ENCODE assay signal across 7 mouse cellular contexts in genomic region chr17:47394223-47394869, GRCm38 (mm10). TPM values are rescaled to one million over a fixed set of nuclear protein-coding genes. Genes with fewer than 3 reads are reported as not detected.
DNase-seq lines count a peak whose midpoint lies in the region; ATAC-seq and TF ChIP-seq lines count a peak whose summit lies in the region.

No protein-coding gene starts in this region.

- peak overlapping the region; percentile 37 for H3K4me2 ChIP-seq in kidney, embryonic 14.5 days (replicated peaks; ENCODE audit: low read depth, low read length)
- peak overlapping the region; percentile 62 for H3K4me2 ChIP-seq in stomach, postnatal 0 days (replicated peaks; ENCODE audit: low read depth)

- peak overlapping the region; percentile 46 for H3K4me3 ChIP-seq in heart, embryonic 10.5 days
- H3K4me3 ChIP-seq in kidney, embryonic 14.5 days (ENCODE audit: low read length) = peak overlapping the region; percentile 17; the same call in 1 of the 2 replicates
- peak overlapping the region; percentile 95 for H3K4me3 ChIP-seq in megakaryocyte, embryonic 14.5 days (replicated peaks)
- peak overlapping the region; percentile 34; the same call in 1 of the 2 replicates for H3K4me3 ChIP-seq in stomach, postnatal 0 days (ENCODE audit: low read depth, low read length)

- peaks cover 15% of the 10 kb centered on the region for H3K4me1 ChIP-seq in heart, embryonic 10.5 days
- peaks cover 7% of the 10 kb centered on the region; the same call in 1 of the 2 replicates for H3K4me1 ChIP-seq in kidney, embryonic 14.5 days (ENCODE audit: control insufficient read depth, insufficient read depth, low read length)
- peaks cover 22% of the 10 kb centered on the region for H3K4me1 ChIP-seq in megakaryocyte, embryonic 14.5 days
- H3K4me1 ChIP-seq in stomach, postnatal 0 days (replicated peaks; ENCODE audit: control insufficient read depth, insufficient read depth) = peaks cover 2% of the 10 kb centered on the region; the same call in 1 of the 2 replicates

- H3K36me3 ChIP-seq in heart, embryonic 10.5 days = no peaks in the 10 kb centered on the region
- H3K36me3 ChIP-seq in kidney, embryonic 14.5 days (ENCODE audit: control insufficient read depth, insufficient read depth, low read length) = no peaks in the 10 kb centered on the region
- H3K36me3 ChIP-seq in megakaryocyte, embryonic 14.5 days (replicated peaks; ENCODE audit: low read length) = no peaks in the 10 kb centered on the region
- H3K36me3 ChIP-seq in stomach, postnatal 0 days (ENCODE audit: control insufficient read depth, insufficient read depth, low read length) = no peaks in the 10 kb centered on the region

- DNase-seq in urinary bladder, adult 2 months (ENCODE audit: low spot score) = peak; percentile 26
- no peak for DNase-seq in urinary bladder, postnatal 4 days (ENCODE audit: low spot score in 2 of 2)
- no peak for DNase-seq in heart, embryonic 10.5 days (ENCODE audit: low spot score)
- DNase-seq in stomach, postnatal 0 days (ENCODE audit: low spot score) = peak; percentile 34

- TF ChIP-seq CTCF in stomach, postnatal 0 days (IDR thresholded peaks at IDR 0.05; ENCODE audit: low read depth) = no peak

- WGBS in heart, embryonic 10.5 days = 15% methylated on average over 24 of the region's 24 CpGs
- 18% methylated on average over 24 of the region's 24 CpGs for WGBS in kidney, embryonic 14.5 days
- 24% methylated on average over 24 of the region's 24 CpGs for WGBS in stomach, postnatal 0 days

- peak overlapping the region; percentile 23; the same call in 1 of the 2 replicates for H3K9ac ChIP-seq in kidney, embryonic 14.5 days (ENCODE audit: low read depth, low read length)
- H3K9ac ChIP-seq in stomach, postnatal 0 days (ENCODE audit: low read length) = peak overlapping the region; percentile 48; the same call in 1 of the 2 replicates

- no peaks in the 10 kb centered on the region for H3K9me3 ChIP-seq in heart, embryonic 10.5 days
- no peaks in the 10 kb centered on the region for H3K9me3 ChIP-seq in kidney, embryonic 14.5 days (ENCODE audit: control insufficient read depth, low read length)
- peaks cover 15% of the 10 kb centered on the region for H3K9me3 ChIP-seq in megakaryocyte, embryonic 14.5 days
- no peaks in the 10 kb centered on the region for H3K9me3 ChIP-seq in stomach, postnatal 0 days (ENCODE audit: control insufficient read depth, low read length)

- peaks cover 63% of the 10 kb centered on the region for H3K27me3 ChIP-seq in heart, embryonic 10.5 days (ENCODE audit: insufficient read depth, poor library complexity, severe bottlenecking)
- H3K27me3 ChIP-seq in kidney, embryonic 14.5 days (ENCODE audit: control insufficient read depth, insufficient read depth, low read length) = peaks cover 6% of the 10 kb centered on the region
- peaks cover 55% of the 10 kb centered on the region for H3K27me3 ChIP-seq in megakaryocyte, embryonic 14.5 days (replicated peaks)
- 0 out of 2 replicates have a peak, but pooled peaks cover 2% of the 10 kb centered on the region for H3K27me3 ChIP-seq in stomach, postnatal 0 days (ENCODE audit: control insufficient read depth, insufficient read depth, low read length)

- peak overlapping the region; percentile 7; the same call in 1 of the 2 replicates for H3K27ac ChIP-seq in heart, embryonic 10.5 days
- no peak overlapping the region for H3K27ac ChIP-seq in kidney, embryonic 14.5 days (ENCODE audit: low read depth, low read length)
- H3K27ac ChIP-seq in stomach, postnatal 0 days (replicated peaks) = no peak overlapping the region

- peak; percentile 47; the same call in 1 of the 2 replicates for ATAC-seq in kidney, embryonic 14.5 days (ENCODE audit: low FRiP score, low TSS enrichment)
- no peak; the same call in 1 of the 2 replicates for ATAC-seq in stomach, postnatal 0 days (ENCODE audit: low FRiP score, low TSS enrichment)
- ATAC-seq in activated CD4-positive, CD25-positive, alpha-beta regulatory T cell, adult 4 months = no peak

- TF ChIP-seq EP300 in stomach, postnatal 0 days (optimal IDR thresholded peaks at IDR 0.05) = no peak

RNA-seq across cellular contexts. Expression of gene Guca1a, which starts 6.0 kb away (rescaled TPM):
- 4.5 and 5.4 TPM in 2 replicates for polyA plus RNA-seq in urinary bladder, adult 2 months (2012; rRNA removed)
- polyA plus RNA-seq in heart, embryonic 10.5 days (2016; fragmentation: Nextera tagmentation; extraction: Ambion mirVana) = 2.3 and 3.6 TPM in 2 replicates
- polyA plus RNA-seq in kidney, embryonic 14.5 days (2014; fragmentation: Nextera tagmentation; extraction: Ambion mirVana) = 2.4 and 2.8 TPM in 2 replicates
- 4.2 and 5.0 TPM in 2 replicates for polyA plus RNA-seq in megakaryocyte, embryonic 14.5 days (2012; ENCODE audit: insufficient read depth, low replicate concordance)
- polyA plus RNA-seq in stomach, postnatal 0 days (2015; fragmentation: Nextera tagmentation; extraction: Ambion mirVana) = 5.4 and 6.7 TPM in 2 replicates
- polyA plus RNA-seq in activated CD4-positive, CD25-positive, alpha-beta regulatory T cell, adult 4 months (2017; shearing (Covaris generic)) = not detected

RNA-seq across cellular contexts. Expression of gene Guca1b, which starts 9.2 kb away (rescaled TPM):
- polyA plus RNA-seq in urinary bladder, adult 2 months (2012; rRNA removed) = 5.2 and 5.5 TPM in 2 replicates
- polyA plus RNA-seq in heart, embryonic 10.5 days (2016; fragmentation: Nextera tagmentation; extraction: Ambion mirVana) = 3.2 and 4.7 TPM in 2 replicates
- 0.46 and 0.57 TPM in 2 replicates for polyA plus RNA-seq in kidney, embryonic 14.5 days (2014; fragmentation: Nextera tagmentation; extraction: Ambion mirVana)
- not detected in 2 replicates for polyA plus RNA-seq in megakaryocyte, embryonic 14.5 days (2012; ENCODE audit: insufficient read depth, low replicate concordance)
- polyA plus RNA-seq in stomach, postnatal 0 days (2015; fragmentation: Nextera tagmentation; extraction: Ambion mirVana) = 0.17 and 0.22 TPM in 2 replicates
- 1 to 10 TPM; 1.1 TPM for polyA plus RNA-seq in activated CD4-positive, CD25-positive, alpha-beta regulatory T cell, adult 4 months (2017; shearing (Covaris generic))

RNA-seq across cellular contexts. Expression of gene Mrps10, which starts 25.7 kb away (rescaled TPM):
- polyA plus RNA-seq in urinary bladder, adult 2 months (2012; rRNA removed) = 32.1 and 34.4 TPM in 2 replicates
- 86.8 and 99.0 TPM in 2 replicates for polyA plus RNA-seq in heart, embryonic 10.5 days (2016; fragmentation: Nextera tagmentation; extraction: Ambion mirVana)
- 91.2 and 98.2 TPM in 2 replicates for polyA plus RNA-seq in kidney, embryonic 14.5 days (2014; fragmentation: Nextera tagmentation; extraction: Ambion mirVana)
- 1.8 and 8.1 TPM in 2 replicates for polyA plus RNA-seq in megakaryocyte, embryonic 14.5 days (2012; ENCODE audit: insufficient read depth, low replicate concordance)
- polyA plus RNA-seq in stomach, postnatal 0 days (2015; fragmentation: Nextera tagmentation; extraction: Ambion mirVana) = 58.6 and 59.5 TPM in 2 replicates
- 10 to 100 TPM; 30.8 to 36.4 TPM for polyA plus RNA-seq in activated CD4-positive, CD25-positive, alpha-beta regulatory T cell, adult 4 months (2017; shearing (Covaris generic))

RNA-seq across cellular contexts. Expression of gene AI661453, which starts 42.1 kb away (rescaled TPM):
- 9.4 and 14.9 TPM in 2 replicates for polyA plus RNA-seq in urinary bladder, adult 2 months (2012; rRNA removed)
- polyA plus RNA-seq in heart, embryonic 10.5 days (2016; fragmentation: Nextera tagmentation; extraction: Ambion mirVana) = 0.99 and 1.1 TPM in 2 replicates
- 1.6 and 2.1 TPM in 2 replicates for polyA plus RNA-seq in kidney, embryonic 14.5 days (2014; fragmentation: Nextera tagmentation; extraction: Ambion mirVana)
- 0.44 and 0.48 TPM in 2 replicates for polyA plus RNA-seq in megakaryocyte, embryonic 14.5 days (2012; ENCODE audit: insufficient read depth, low replicate concordance)
- 8.9 and 10.9 TPM in 2 replicates for polyA plus RNA-seq in stomach, postnatal 0 days (2015; fragmentation: Nextera tagmentation; extraction: Ambion mirVana)
- polyA plus RNA-seq in activated CD4-positive, CD25-positive, alpha-beta regulatory T cell, adult 4 months (2017; shearing (Covaris generic)) = under 1 TPM in 1 of 2 experiments, not detected in 1; 0.15 TPM

RNA-seq across cellular contexts. Expression of gene 1700001C19Rik, which starts 42.8 kb away (rescaled TPM):
- 0.26 and 0.43 TPM in 2 replicates for polyA plus RNA-seq in urinary bladder, adult 2 months (2012; rRNA removed)
- 0.63 and 1.3 TPM in 2 replicates for polyA plus RNA-seq in heart, embryonic 10.5 days (2016; fragmentation: Nextera tagmentation; extraction: Ambion mirVana)
- polyA plus RNA-seq in kidney, embryonic 14.5 days (2014; fragmentation: Nextera tagmentation; extraction: Ambion mirVana) = 0.39 TPM in 1 of 2 replicates, not detected in the other
- not detected in 2 replicates for polyA plus RNA-seq in megakaryocyte, embryonic 14.5 days (2012; ENCODE audit: insufficient read depth, low replicate concordance)
- polyA plus RNA-seq in stomach, postnatal 0 days (2015; fragmentation: Nextera tagmentation; extraction: Ambion mirVana) = 0.24 and 0.45 TPM in 2 replicates
- polyA plus RNA-seq in activated CD4-positive, CD25-positive, alpha-beta regulatory T cell, adult 4 months (2017; shearing (Covaris generic)) = not detected

Comparison
In these comparisons a context has a peak if more than half of its experiments do, and no peak if none do; other contexts are left out.
1. DNase-seq: peak in urinary bladder, adult 2 months (single experiment) and stomach, postnatal 0 days (single experiment); none in urinary bladder, postnatal 4 days (0 of 2) and heart, embryonic 10.5 days (single experiment).
2. H3K4me3 ChIP-seq: peak in every context shown above with its lines; median percentile 95 in megakaryocyte, embryonic 14.5 days; 46 in heart, embryonic 10.5 days; 34 in stomach, postnatal 0 days; 17 in kidney, embryonic 14.5 days.